Mouse (Mus musculus): ENCODE results near the gene Palm2. TPM values are rescaled to one million over a fixed set of nuclear protein-coding genes. Genes with fewer than 3 reads are reported as not detected.

The Palm2 gene
- polyA plus RNA-seq, 1 experiment = not detected

DNA sequence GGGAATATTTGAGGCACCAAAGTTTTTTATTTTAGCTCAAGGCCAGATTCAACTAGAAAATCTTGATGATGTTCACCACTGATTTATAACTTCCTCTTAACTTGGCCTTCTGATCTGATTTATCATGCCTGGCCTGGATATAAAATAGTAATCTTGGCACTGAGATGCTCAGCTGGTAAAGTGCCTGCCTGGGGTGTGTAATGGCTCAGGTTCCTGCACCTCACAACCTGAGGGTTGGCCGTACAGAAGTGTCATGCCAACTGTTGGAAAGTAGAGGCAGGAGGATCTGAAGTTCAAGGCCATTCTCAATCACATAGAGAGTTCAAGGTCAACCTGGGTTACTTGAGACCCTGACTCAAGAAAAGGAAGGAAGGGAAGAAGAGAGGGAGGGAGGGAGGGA, 191.3 kb downstream of the Palm2 start:
- Histone ChIP-seq H3K4me3 (ENCODE audit: extremely low read depth, insufficient read depth, insufficient read length) (no peak overlapping the region), H3K4me1 (ENCODE audit: control insufficient read depth, insufficient read depth, insufficient read length) (no peaks in the 10 kb centered on the region), H3K27ac (ENCODE audit: insufficient read depth, low read length) (no peak overlapping the region)

DNA sequence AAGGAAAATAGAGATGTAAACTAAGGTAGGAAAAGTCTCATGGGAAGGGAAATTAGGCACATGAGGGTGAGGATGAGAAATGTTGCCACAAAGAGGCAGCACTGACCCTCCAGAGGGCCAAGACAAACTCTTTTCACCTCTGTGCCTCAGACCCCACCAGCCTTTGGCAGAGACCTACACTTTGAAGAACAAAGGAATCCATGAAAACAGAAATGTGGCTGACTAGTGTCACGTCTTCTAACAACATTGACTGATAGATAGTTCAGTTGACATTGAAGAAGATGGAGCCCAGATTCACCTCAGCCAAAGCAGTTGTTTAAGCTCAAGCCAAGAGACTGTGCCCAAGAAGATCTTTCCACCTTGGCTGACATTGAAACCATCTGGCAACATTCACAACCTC, 191.7 kb downstream of the Palm2 start:
- 74% methylated on average over 1 of the region's 1 CpGs for WGBS
- Histone ChIP-seq H3K27me3 (ENCODE audit: control insufficient read depth, insufficient read depth, low read length) (no peaks in the 10 kb centered on the region), H3K27ac (ENCODE audit: insufficient read depth, low read length) (no peak overlapping the region), H3K4me3 (ENCODE audit: extremely low read depth, insufficient read depth, insufficient read length) (no peak overlapping the region), H3K4me1 (ENCODE audit: control insufficient read depth, insufficient read depth, insufficient read length) (no peaks in the 10 kb centered on the region), H3K36me3 (ENCODE audit: control insufficient read depth, insufficient read depth, low read length) (no peaks in the 10 kb centered on the region)
- no peak for DNase-seq (ENCODE audit: low read depth in 1 of 2, low spot score in 2 of 2)
- TF ChIP-seq CTCF (IDR thresholded peaks at IDR 0.05; ENCODE audit: extremely low read depth, insufficient read depth, insufficient read length, insufficient replicate concordance) (no peak), POLR2A (IDR thresholded peaks at IDR 0.05; ENCODE audit: low read depth, low read length) (no peak)

More for the DNA sequence above, 191.3 kb downstream of the Palm2 start:
- H3K36me3 ChIP-seq (ENCODE audit: control insufficient read depth, insufficient read depth, low read length) = no peaks in the 10 kb centered on the region
- H3K27me3 ChIP-seq (ENCODE audit: control insufficient read depth, insufficient read depth, low read length) = no peaks in the 10 kb centered on the region
- 81% methylated on average over 1 of the region's 1 CpGs for WGBS
- TF ChIP-seq POLR2A (IDR thresholded peaks at IDR 0.05; ENCODE audit: low read depth, low read length) (no peak), CTCF (IDR thresholded peaks at IDR 0.05; ENCODE audit: extremely low read depth, insufficient read depth, insufficient read length, insufficient replicate concordance) (no peak)
- DNase-seq (ENCODE audit: low read depth in 1 of 2, low spot score in 2 of 2) = no peak

DNA sequence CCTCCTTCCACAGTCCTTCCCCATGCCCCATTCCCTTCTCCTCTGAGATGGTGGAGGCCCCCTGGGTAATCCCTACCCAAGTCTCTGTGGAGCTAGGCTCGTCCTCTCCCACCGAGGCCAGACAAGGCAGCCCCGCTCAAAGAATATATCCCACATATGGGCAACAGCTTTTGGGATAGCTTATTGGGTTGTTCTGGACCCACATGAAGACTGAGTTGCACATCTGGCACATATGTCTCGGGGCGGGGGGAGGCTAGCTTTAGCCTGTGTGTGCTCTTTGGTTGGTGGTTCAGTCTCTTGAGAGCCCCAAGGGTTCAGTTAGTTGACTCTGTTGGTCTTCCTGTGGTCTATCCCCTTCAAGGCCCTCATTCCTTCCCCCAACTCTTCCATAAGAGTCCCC, 192.9 kb downstream of the Palm2 start:
- Histone ChIP-seq H3K4me3 (ENCODE audit: extremely low read depth, insufficient read depth, insufficient read length) (no peak overlapping the region), H3K27ac (ENCODE audit: insufficient read depth, low read length) (no peak overlapping the region), H3K36me3 (ENCODE audit: control insufficient read depth, insufficient read depth, low read length) (no peaks in the 10 kb centered on the region), H3K27me3 (ENCODE audit: control insufficient read depth, insufficient read depth, low read length) (no peaks in the 10 kb centered on the region), H3K4me1 (ENCODE audit: control insufficient read depth, insufficient read depth, insufficient read length) (no peaks in the 10 kb centered on the region)
- DNase-seq (ENCODE audit: low read depth in 1 of 2, low spot score in 2 of 2) = no peak
- TF ChIP-seq POLR2A (IDR thresholded peaks at IDR 0.05; ENCODE audit: low read depth, low read length) = no peak
- no peak for TF ChIP-seq CTCF (IDR thresholded peaks at IDR 0.05; ENCODE audit: extremely low read depth, insufficient read depth, insufficient read length, insufficient replicate concordance)
- WGBS = 85% methylated on average over 5 of the region's 5 CpGs

DNA sequence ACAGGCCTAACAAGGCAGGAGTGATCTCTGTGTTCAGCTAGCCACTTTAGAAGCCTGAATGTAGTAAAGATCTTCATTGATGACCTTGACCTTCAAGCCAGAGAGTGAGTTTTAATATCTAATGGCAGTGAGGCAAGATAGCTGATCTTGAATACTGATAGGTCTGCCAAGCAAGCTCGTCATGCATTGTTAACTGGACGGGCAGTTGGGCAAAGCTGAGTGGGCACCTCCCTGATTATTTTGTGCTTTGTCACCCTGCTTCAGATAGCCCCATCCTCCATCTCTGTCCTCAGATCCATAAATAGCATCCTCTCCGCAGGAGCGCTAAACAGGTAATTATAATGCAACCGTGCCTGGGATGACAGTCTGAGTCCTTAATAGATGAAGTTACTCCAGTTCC, 198.3 kb downstream of the Palm2 start:
- Histone ChIP-seq H3K4me1 (ENCODE audit: control insufficient read depth, insufficient read depth, insufficient read length) (no peaks in the 10 kb centered on the region), H3K27ac (ENCODE audit: insufficient read depth, low read length) (no peak overlapping the region), H3K4me3 (ENCODE audit: extremely low read depth, insufficient read depth, insufficient read length) (no peak overlapping the region), H3K27me3 (ENCODE audit: control insufficient read depth, insufficient read depth, low read length) (no peaks in the 10 kb centered on the region), H3K36me3 (ENCODE audit: control insufficient read depth, insufficient read depth, low read length) (no peaks in the 10 kb centered on the region)
- no peak for TF ChIP-seq CTCF (IDR thresholded peaks at IDR 0.05; ENCODE audit: extremely low read depth, insufficient read depth, insufficient read length, insufficient replicate concordance)
- no peak for TF ChIP-seq POLR2A (IDR thresholded peaks at IDR 0.05; ENCODE audit: low read depth, low read length)
- WGBS = 92% methylated on average over 5 of the region's 5 CpGs
- no peak for DNase-seq (ENCODE audit: low read depth in 1 of 2, low spot score in 2 of 2)

DNA sequence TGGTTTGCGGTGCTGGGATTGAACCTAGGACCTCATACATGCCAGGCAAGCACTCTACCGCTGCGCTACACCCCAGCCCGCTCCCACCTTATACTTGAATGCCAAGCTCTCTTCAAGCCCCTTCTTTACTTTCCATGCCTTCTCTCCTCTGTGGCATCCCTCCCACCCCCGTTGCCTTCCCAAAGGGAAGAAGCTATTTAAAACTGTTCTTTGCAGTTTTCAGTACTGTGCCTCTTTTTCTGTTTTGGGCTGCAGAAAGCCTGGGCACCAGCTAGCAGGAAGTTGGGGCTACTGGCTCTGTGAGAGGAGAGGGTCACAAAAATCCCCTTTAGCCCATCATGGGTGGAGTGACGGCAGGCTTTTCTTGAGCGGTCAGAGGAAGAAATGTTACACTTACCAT, 199.0 kb downstream of the Palm2 start:
- Histone ChIP-seq H3K4me3 (ENCODE audit: extremely low read depth, insufficient read depth, insufficient read length) (no peak overlapping the region), H3K27me3 (ENCODE audit: control insufficient read depth, insufficient read depth, low read length) (no peaks in the 10 kb centered on the region), H3K36me3 (ENCODE audit: control insufficient read depth, insufficient read depth, low read length) (no peaks in the 10 kb centered on the region), H3K4me1 (ENCODE audit: control insufficient read depth, insufficient read depth, insufficient read length) (no peaks in the 10 kb centered on the region), H3K27ac (ENCODE audit: insufficient read depth, low read length) (no peak overlapping the region)
- TF ChIP-seq CTCF (IDR thresholded peaks at IDR 0.05; ENCODE audit: extremely low read depth, insufficient read depth, insufficient read length, insufficient replicate concordance) (no peak), POLR2A (IDR thresholded peaks at IDR 0.05; ENCODE audit: low read depth, low read length) (no peak)
- WGBS = 94% methylated on average over 7 of the region's 7 CpGs
- no peak for DNase-seq (ENCODE audit: low read depth in 1 of 2, low spot score in 2 of 2)

DNA sequence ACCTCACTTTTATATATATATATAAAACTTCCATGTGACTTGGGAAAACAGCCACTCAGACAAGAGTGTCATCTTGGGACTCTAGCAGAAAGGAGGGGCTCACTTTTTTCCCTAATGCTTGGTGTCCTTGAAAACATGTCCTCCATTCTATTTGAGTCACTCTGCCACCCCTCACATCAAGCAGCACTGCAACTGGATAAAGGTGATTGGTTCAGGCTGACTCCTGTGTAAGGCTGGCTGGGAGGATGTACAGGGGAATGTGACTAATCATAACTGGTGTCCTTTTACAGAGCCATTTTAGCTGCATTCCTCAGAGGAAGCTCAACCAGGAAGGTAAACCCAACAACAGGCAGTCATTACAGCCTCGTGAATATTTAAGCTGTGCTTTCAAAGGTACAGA, 200.9 kb downstream of the Palm2 start:
- Histone ChIP-seq H3K4me3 (ENCODE audit: extremely low read depth, insufficient read depth, insufficient read length) (no peak overlapping the region), H3K27me3 (ENCODE audit: control insufficient read depth, insufficient read depth, low read length) (no peaks in the 10 kb centered on the region), H3K4me1 (ENCODE audit: control insufficient read depth, insufficient read depth, insufficient read length) (no peaks in the 10 kb centered on the region; the same call in 1 of the 2 replicates), H3K27ac (ENCODE audit: insufficient read depth, low read length) (no peak overlapping the region), H3K36me3 (ENCODE audit: control insufficient read depth, insufficient read depth, low read length) (no peaks in the 10 kb centered on the region)
- WGBS = 74% methylated on average over 1 of the region's 1 CpGs
- no peak for DNase-seq (ENCODE audit: low read depth in 1 of 2, low spot score in 2 of 2)
- TF ChIP-seq CTCF (IDR thresholded peaks at IDR 0.05; ENCODE audit: extremely low read depth, insufficient read depth, insufficient read length, insufficient replicate concordance) = no peak
- TF ChIP-seq POLR2A (IDR thresholded peaks at IDR 0.05; ENCODE audit: low read depth, low read length) = no peak

DNA sequence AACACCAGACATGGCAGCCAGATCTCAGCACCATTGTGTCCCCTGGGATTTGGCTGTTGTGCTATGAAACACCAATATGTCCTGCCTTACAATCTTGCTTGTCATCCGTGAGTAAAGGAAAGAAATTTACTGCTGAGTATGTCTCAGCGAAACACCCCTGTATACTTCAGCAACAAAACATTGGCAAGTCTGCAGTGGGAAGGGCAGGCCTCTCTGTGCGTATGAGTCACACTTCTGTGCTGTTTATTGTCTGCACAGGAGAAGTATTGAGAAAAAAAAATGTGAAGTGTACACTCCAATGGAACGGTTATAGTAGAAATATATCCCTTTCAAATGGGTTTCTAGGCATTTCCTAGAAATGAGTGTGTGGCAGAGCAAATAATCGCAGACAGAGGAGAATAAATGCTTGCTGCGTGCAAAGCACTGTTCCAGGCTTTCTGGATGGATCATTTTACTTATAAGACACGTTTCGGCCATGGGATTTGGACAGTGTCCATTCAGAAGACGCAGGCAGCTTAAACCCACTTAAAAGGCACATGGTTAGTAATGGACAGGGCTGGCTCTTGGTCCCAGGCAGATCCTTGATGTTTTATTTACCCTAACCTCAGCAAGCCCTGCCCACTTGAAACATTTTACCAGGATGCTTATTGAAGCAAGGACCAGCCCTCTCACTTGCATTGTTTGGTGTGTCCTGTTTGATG, 202.9 kb downstream of the Palm2 start:
- H3K27ac ChIP-seq (ENCODE audit: insufficient read depth, low read length) = no peak overlapping the region
- H3K4me1 ChIP-seq (ENCODE audit: control insufficient read depth, insufficient read depth, insufficient read length) = no peaks in the 10 kb centered on the region; the same call in 1 of the 2 replicates
- WGBS = 86% methylated on average over 9 of the region's 9 CpGs
- H3K4me3 ChIP-seq (ENCODE audit: extremely low read depth, insufficient read depth, insufficient read length) = no peak overlapping the region
- TF ChIP-seq CTCF (IDR thresholded peaks at IDR 0.05; ENCODE audit: extremely low read depth, insufficient read depth, insufficient read length, insufficient replicate concordance) = no peak
- no peak for TF ChIP-seq POLR2A (IDR thresholded peaks at IDR 0.05; ENCODE audit: low read depth, low read length)
- DNase-seq (ENCODE audit: low read depth in 1 of 2, low spot score in 2 of 2) = no peak
- H3K27me3 ChIP-seq (ENCODE audit: control insufficient read depth, insufficient read depth, low read length) = no peaks in the 10 kb centered on the region
- H3K36me3 ChIP-seq (ENCODE audit: control insufficient read depth, insufficient read depth, low read length) = no peaks in the 10 kb centered on the region

Data from spleen, adult 2 months (tissue).